Mouse (Mus musculus) forebrain, embryonic 11.5 days (tissue): Measurements from ENCODE around the gene Sgms2. TPM values are rescaled to one million over a fixed set of nuclear protein-coding genes. Genes with fewer than 3 reads are reported as not detected.

ENCODE experiments used
- ATAC-seq: fragments of 200-750 bp; cut with Nextera tagmentation; replicated peaks from 2 replicates; pipeline ENCODE4 v1.8.0; 2017; ENCODE audit warnings: moderate TSS enrichment; ENCODE audit not compliant: low FRiP score
- DNase-seq: peaks from one replicate; pipeline ENCODE4 v3.0.0-alpha.2; 2017; ENCODE audit warnings: low spot score
- H3K27ac ChIP-seq: fragments of 300-500 bp; sonication (generic); 2 replicates; pipeline ENCODE4 v1.5.1; 2014; ENCODE audit warnings: low read depth, low read length
- H3K27me3 ChIP-seq: fragments of 300-500 bp; sonication (generic); 2 replicates; pipeline ENCODE4 v1.6.1; 2014; ENCODE audit warnings: mild to moderate bottlenecking, low read length, mixed read lengths; ENCODE audit not compliant: control insufficient read depth, insufficient read depth
- H3K36me3 ChIP-seq: fragments of 300-500 bp; sonication (generic); 2 replicates; pipeline ENCODE4 v1.6.1; 2014; ENCODE audit warnings: mild to moderate bottlenecking, low read length, moderate library complexity, mixed read lengths; ENCODE audit not compliant: control insufficient read depth, insufficient read depth
- H3K4me1 ChIP-seq: fragments of 300-500 bp; sonication (generic); replicated peaks from 2 replicates; pipeline ENCODE4 v1.6.1; 2014; ENCODE audit warnings: low read length, mixed read lengths; ENCODE audit not compliant: control insufficient read depth, insufficient read depth
- H3K4me2 ChIP-seq: fragments of 300-500 bp; sonication (generic); 2 replicates; pipeline ENCODE4 v1.6.1; 2014; ENCODE audit warnings: low read depth, mild to moderate bottlenecking, low read length, moderate library complexity, mixed read lengths; ENCODE audit not compliant: severe bottlenecking
- H3K4me3 ChIP-seq: fragments of 300-500 bp; sonication (generic); 2 replicates; pipeline ENCODE4 v1.5.1; 2014; ENCODE audit warnings: low read depth, low read length
- H3K9ac ChIP-seq: fragments of 300-500 bp; sonication (generic); 2 replicates; pipeline ENCODE4 v1.6.1; 2014; ENCODE audit warnings: low read length
- H3K9me3 ChIP-seq: fragments of 300-500 bp; sonication (generic); 2 replicates; pipeline ENCODE4 v1.6.1; 2016; ENCODE audit warnings: low read length, mixed read lengths; ENCODE audit not compliant: control insufficient read depth
- WGBS: fragments of 180-500 bp; shearing (Covaris S2); extraction: QIAGEN DNeasy Blood & Tissue Kit; methylation state at CpG from one replicate; pipeline ENCODE4 v1.1.7; 2014; 5-methylcytosine and 5-hydroxymethylcytosine counted together
- polyA plus RNA-seq: library from polyadenylated mRNA; unstranded; fragments of >200 nt; fragmentation: Nextera tagmentation; extraction: Ambion mirVana; gene quantifications from 2 replicates; pipeline ENCODE4 v1.2.1, GENCODE M21; 2014

Sgms2 gene
- polyA plus RNA-seq, 1 experiment from 2014 or later: 0.83 TPM

DNA sequence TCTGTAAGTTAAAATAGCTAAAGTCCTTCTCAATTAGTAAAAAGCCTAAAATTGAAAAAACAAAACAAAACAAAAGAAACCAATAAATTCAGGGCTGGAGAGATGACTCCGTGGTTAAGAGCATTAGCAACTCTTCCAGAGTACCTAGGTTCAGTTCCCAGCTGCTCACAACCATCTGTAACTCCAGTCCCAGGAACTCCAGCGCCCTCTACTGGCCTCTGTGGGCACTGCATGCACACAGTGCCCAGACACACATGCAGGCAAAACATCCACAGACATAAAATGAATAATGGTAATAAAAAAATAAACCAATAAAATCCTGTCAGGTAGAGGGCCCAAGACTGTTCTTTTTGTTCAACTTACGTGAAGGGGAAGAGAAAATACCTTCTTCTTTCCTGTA lies 10.6 kb downstream of the Sgms2 start:
- Histone ChIP-seq H3K4me1 (no peaks in the 10 kb centered on the region), H3K27ac (no peak overlapping the region), H3K27me3 (no peaks in the 10 kb centered on the region), H3K9me3 (no peaks in the 10 kb centered on the region), H3K4me3 (no peak overlapping the region), H3K9ac (no peak overlapping the region), H3K36me3 (no peaks in the 10 kb centered on the region), H3K4me2 (no peak overlapping the region)
- DNase-seq (no peak), ATAC-seq (no peak)
- 61% methylated on average over 3 of the region's 3 CpGs for WGBS

DNA sequence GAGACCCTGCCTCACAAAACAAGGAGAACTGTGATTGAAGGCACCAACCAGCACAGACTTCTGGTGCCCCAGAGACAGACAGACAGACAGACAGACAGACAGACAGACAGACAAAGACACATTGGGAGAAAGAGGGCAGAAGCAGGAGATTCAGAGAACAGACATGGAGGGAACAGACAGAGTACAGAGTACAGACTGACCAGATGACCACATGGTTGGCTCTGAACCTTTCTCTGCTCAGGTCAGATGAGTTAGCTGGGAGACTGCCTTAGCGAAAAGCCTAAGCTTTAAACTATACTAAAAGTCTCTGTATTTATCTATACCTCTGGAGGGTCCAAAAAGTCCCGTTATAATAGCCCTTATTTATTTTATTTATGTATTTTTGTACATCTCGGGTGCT lies 11.8 kb downstream of the Sgms2 start:
- Histone ChIP-seq H3K9ac (no peak overlapping the region), H3K9me3 (no peaks in the 10 kb centered on the region), H3K27ac (no peak overlapping the region), H3K36me3 (no peaks in the 10 kb centered on the region), H3K4me1 (no peaks in the 10 kb centered on the region), H3K4me2 (no peak overlapping the region), H3K4me3 (no peak overlapping the region), H3K27me3 (no peaks in the 10 kb centered on the region)
- no peak for DNase-seq
- no peak for ATAC-seq
- 90% methylated on average over 3 of the region's 3 CpGs for WGBS

DNA sequence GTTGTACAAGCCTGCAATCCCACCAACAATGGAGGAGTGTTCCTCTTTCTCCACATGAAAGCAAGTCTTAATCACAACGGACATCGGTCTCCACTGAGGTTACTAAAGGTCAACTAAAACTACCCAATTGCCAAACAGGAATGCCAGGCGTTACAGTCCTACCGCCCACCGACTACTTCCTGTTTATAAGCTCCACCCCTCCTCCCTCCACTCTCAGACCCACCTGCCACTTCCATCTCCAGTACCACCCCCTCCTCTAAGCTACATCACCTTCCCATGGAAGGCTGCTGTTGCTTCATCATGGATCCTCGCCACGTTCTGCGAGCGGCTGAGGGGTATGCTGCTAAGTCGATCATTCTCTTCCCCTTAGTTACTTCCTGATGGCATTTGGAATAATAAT lies 15.2 kb downstream of the Sgms2 start:
- ATAC-seq: no peak
- Histone ChIP-seq H3K4me3 (no peak overlapping the region), H3K9me3 (no peaks in the 10 kb centered on the region), H3K4me1 (peaks cover under 1% of the 10 kb centered on the region; the same call in 1 of the 2 replicates), H3K27me3 (no peaks in the 10 kb centered on the region), H3K9ac (no peak overlapping the region), H3K36me3 (no peaks in the 10 kb centered on the region), H3K4me2 (no peak overlapping the region), H3K27ac (no peak overlapping the region)
- 94% methylated on average over 10 of the region's 10 CpGs for WGBS
- no peak for DNase-seq

- ATAC-seq: no peak
- Histone ChIP-seq H3K27ac (no peak overlapping the region), H3K4me2 (no peak overlapping the region), H3K9ac (no peak overlapping the region), H3K4me1 (peaks cover 2% of the 10 kb centered on the region; the same call in 1 of the 2 replicates), H3K9me3 (no peaks in the 10 kb centered on the region), H3K4me3 (no peak overlapping the region), H3K36me3 (no peaks in the 10 kb centered on the region), H3K27me3 (no peaks in the 10 kb centered on the region)
- WGBS: 89% methylated on average over 13 of the region's 13 CpGs
- no peak for DNase-seq
Measured at GRCm38 (mm10) chr3:131474526-131474925, 16.7 kb downstream of the Sgms2 start.

GRCm38 (mm10) chr3:131473496-131473895 lies 17.7 kb downstream of the Sgms2 start:
- Histone ChIP-seq H3K36me3 (no peaks in the 10 kb centered on the region), H3K27me3 (no peaks in the 10 kb centered on the region), H3K27ac (no peak overlapping the region), H3K9me3 (no peaks in the 10 kb centered on the region), H3K9ac (no peak overlapping the region), H3K4me1 (peaks cover 2% of the 10 kb centered on the region; the same call in 1 of the 2 replicates), H3K4me3 (no peak overlapping the region), H3K4me2 (no peak overlapping the region)
- no peak for ATAC-seq
- no peak for DNase-seq
- 10% methylated on average over 1 of the region's 1 CpGs for WGBS

DNA sequence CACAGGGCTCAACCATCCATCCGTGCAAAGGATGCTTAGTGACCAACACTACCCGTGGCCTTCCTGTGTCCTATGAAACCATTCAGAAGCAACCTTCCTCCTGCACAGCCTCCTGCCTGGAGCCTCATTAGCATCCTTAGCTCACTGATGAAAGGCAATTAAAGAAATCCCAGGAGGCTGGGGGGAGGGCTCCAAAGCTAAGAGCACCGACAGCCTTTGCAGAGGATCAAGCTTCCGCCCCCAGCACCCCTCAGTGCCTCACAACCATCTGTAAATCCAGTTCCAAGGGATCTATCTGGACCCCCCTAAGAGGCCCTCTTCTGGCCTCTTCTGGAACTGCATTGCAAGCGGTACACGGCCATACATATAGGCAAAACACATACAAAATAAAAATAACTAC lies 19.4 kb downstream of the Sgms2 start:
- H3K9me3 ChIP-seq: no peaks in the 10 kb centered on the region
- no peak overlapping the region for H3K9ac ChIP-seq
- peak; percentile 78 for ATAC-seq
- no peaks in the 10 kb centered on the region for H3K27me3 ChIP-seq
- 34% methylated on average over 6 of the region's 6 CpGs for WGBS
- DNase-seq: peak; percentile 65
- H3K36me3 ChIP-seq: no peaks in the 10 kb centered on the region
- no peak overlapping the region for H3K27ac ChIP-seq
- H3K4me3 ChIP-seq: no peak overlapping the region
- peaks cover 2% of the 10 kb centered on the region; the same call in 1 of the 2 replicates for H3K4me1 ChIP-seq
- H3K4me2 ChIP-seq: no peak overlapping the region

- WGBS: 53% methylated on average over 11 of the region's 11 CpGs
- no peak overlapping the region for H3K27ac ChIP-seq
Measured at GRCm38 (mm10) chr3:131471435-131471834, 19.8 kb downstream of the Sgms2 start.

DNA sequence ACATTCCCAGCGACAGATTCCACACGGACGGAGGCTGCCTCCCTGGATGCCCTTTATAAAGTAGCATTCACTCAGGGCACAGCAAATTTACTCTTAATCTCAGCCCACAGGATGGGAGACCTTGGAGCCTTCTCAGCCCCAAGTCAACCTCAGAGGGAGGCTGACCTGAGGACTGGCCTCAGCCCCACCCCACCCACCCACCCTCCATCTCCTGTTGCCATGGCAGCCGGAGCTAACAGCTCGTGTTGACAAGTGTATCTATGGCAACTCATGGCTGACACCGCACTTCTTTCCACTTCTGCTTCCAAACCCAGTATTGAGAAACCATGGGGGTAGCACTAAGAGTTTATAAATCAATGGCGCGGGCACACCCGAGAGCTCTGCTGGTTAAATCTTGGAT lies 20.4 kb downstream of the Sgms2 start:
- Histone ChIP-seq H3K4me1 (peaks cover 2% of the 10 kb centered on the region; the same call in 1 of the 2 replicates), H3K9me3 (no peaks in the 10 kb centered on the region), H3K4me3 (no peak overlapping the region), H3K4me2 (no peak overlapping the region), H3K36me3 (no peaks in the 10 kb centered on the region), H3K27ac (no peak overlapping the region), H3K9ac (no peak overlapping the region), H3K27me3 (no peaks in the 10 kb centered on the region)
- peak; percentile 57 for ATAC-seq
- 44% methylated on average over 9 of the region's 9 CpGs for WGBS
- DNase-seq: peak; percentile 60

More at GRCm38 (mm10) chr3:131471435-131471834, 19.8 kb downstream of the Sgms2 start:
- H3K4me2 ChIP-seq: no peak overlapping the region
- no peaks in the 10 kb centered on the region for H3K27me3 ChIP-seq
- ATAC-seq (peak; percentile 42), DNase-seq (no peak)
- H3K4me3 ChIP-seq: no peak overlapping the region
- H3K36me3 ChIP-seq: no peaks in the 10 kb centered on the region
- peaks cover 2% of the 10 kb centered on the region; the same call in 1 of the 2 replicates for H3K4me1 ChIP-seq
- H3K9ac ChIP-seq: no peak overlapping the region
- no peaks in the 10 kb centered on the region for H3K9me3 ChIP-seq

GRCm38 (mm10) chr3:131469636-131470035 lies 21.6 kb downstream of the Sgms2 start:
- peaks cover 2% of the 10 kb centered on the region; the same call in 1 of the 2 replicates for H3K4me1 ChIP-seq
- 19% methylated on average over 3 of the region's 3 CpGs for WGBS
- H3K4me3 ChIP-seq: no peak overlapping the region
- DNase-seq (no peak), ATAC-seq (no peak)
- H3K9ac ChIP-seq: no peak overlapping the region
- no peaks in the 10 kb centered on the region for H3K27me3 ChIP-seq
- no peaks in the 10 kb centered on the region for H3K36me3 ChIP-seq
- H3K27ac ChIP-seq: no peak overlapping the region; the same call in 1 of the 2 replicates
- H3K9me3 ChIP-seq: no peaks in the 10 kb centered on the region
- H3K4me2 ChIP-seq: no peak overlapping the region
